Mouse (Mus musculus): ENCODE data around the gene Nmur1. TPM values are rescaled to one million over a fixed set of nuclear protein-coding genes. Genes with fewer than 3 reads are reported as not detected.

The Nmur1 gene
- polyA plus RNA-seq, 1 experiment from 2014 or later, result not detected

DNA sequence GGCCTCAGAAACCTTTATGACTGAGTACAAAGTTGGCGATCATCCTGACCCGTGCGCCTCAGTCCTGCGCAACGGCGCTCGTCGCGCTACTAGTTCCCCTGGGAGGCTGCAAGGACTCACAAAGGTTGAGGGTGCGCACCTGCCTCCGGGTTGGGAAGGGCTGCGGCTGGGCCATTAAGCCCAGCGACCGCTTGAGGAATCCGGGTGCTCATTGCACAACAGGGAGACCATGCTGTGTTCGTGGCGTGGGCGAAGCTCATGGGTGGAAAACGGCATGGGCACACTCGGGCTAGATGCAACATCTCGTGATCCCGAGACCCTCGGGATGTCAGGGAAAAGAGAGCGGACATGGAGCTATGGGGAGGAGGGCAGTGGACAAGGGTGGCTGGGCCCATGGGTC is 16.8 kb upstream of the Nmur1 start:
- H3K4me2 ChIP-seq (ENCODE audit: low read depth, low read length), result peak overlapping the region; percentile 86
- peak overlapping the region; percentile 99 for H3K27ac ChIP-seq (ENCODE audit: low read length)
- H3K4me3 ChIP-seq (ENCODE audit: low read length), result peak overlapping the region; percentile 55
- no peaks in the 10 kb centered on the region for H3K36me3 ChIP-seq (ENCODE audit: control insufficient read depth, insufficient read depth)
- no peaks in the 10 kb centered on the region for H3K9me3 ChIP-seq (replicated peaks; ENCODE audit: control insufficient read depth, low read length)
- WGBS, result 6% methylated on average over 24 of the region's 24 CpGs
- peak overlapping the region; percentile 90 for H3K9ac ChIP-seq (ENCODE audit: low read length)
- peaks cover 43% of the 10 kb centered on the region for H3K4me1 ChIP-seq (ENCODE audit: control insufficient read depth, insufficient read depth, low read length)
- no peaks in the 10 kb centered on the region for H3K27me3 ChIP-seq (ENCODE audit: control insufficient read depth, insufficient read depth, low read length)
- ATAC-seq (replicated peaks; ENCODE audit: extremely low read depth, insufficient read depth, low FRiP score), result peak; percentile 7; the same call in 1 of the 2 replicates

- peak overlapping the region; percentile 55 for H3K4me3 ChIP-seq (ENCODE audit: low read length)
- peak overlapping the region; percentile 86 for H3K4me2 ChIP-seq (ENCODE audit: low read depth, low read length)
- peak overlapping the region; percentile 99 for H3K27ac ChIP-seq (ENCODE audit: low read length)
- peak; percentile 68 for ATAC-seq (replicated peaks; ENCODE audit: extremely low read depth, insufficient read depth, low FRiP score)
- H3K9me3 ChIP-seq (replicated peaks; ENCODE audit: control insufficient read depth, low read length), result no peaks in the 10 kb centered on the region
- H3K27me3 ChIP-seq (ENCODE audit: control insufficient read depth, insufficient read depth, low read length), result no peaks in the 10 kb centered on the region
- H3K36me3 ChIP-seq (ENCODE audit: control insufficient read depth, insufficient read depth), result no peaks in the 10 kb centered on the region
- H3K9ac ChIP-seq (ENCODE audit: low read length), result peak overlapping the region; percentile 90
- WGBS, result under 1% methylated on average over 81 of the region's 81 CpGs
- H3K4me1 ChIP-seq (ENCODE audit: control insufficient read depth, insufficient read depth, low read length), result peaks cover 41% of the 10 kb centered on the region
These were observed 16.2 kb upstream of the Nmur1 start for GRCm38 (mm10) chr1:86441980-86442831.

- H3K4me1 ChIP-seq (ENCODE audit: control insufficient read depth, insufficient read depth, low read length), result peaks cover 44% of the 10 kb centered on the region
- peak overlapping the region; percentile 90 for H3K9ac ChIP-seq (ENCODE audit: low read length)
- peak overlapping the region; percentile 55 for H3K4me3 ChIP-seq (ENCODE audit: low read length)
- WGBS, result 0% methylated on average over 5 of the region's 5 CpGs
- peak overlapping the region; percentile 99 for H3K27ac ChIP-seq (ENCODE audit: low read length)
- ATAC-seq (replicated peaks; ENCODE audit: extremely low read depth, insufficient read depth, low FRiP score), result no peak; the same call in 1 of the 2 replicates
- H3K27me3 ChIP-seq (ENCODE audit: control insufficient read depth, insufficient read depth, low read length), result no peaks in the 10 kb centered on the region
- H3K9me3 ChIP-seq (replicated peaks; ENCODE audit: control insufficient read depth, low read length), result no peaks in the 10 kb centered on the region
- peak overlapping the region; percentile 86 for H3K4me2 ChIP-seq (ENCODE audit: low read depth, low read length)
- H3K36me3 ChIP-seq (ENCODE audit: control insufficient read depth, insufficient read depth), result no peaks in the 10 kb centered on the region
These were observed 15.6 kb upstream of the Nmur1 start for GRCm38 (mm10) chr1:86441724-86441979.

GRCm38 (mm10) chr1:86440887-86441723 is 15.1 kb upstream of the Nmur1 start:
- Histone ChIP-seq H3K36me3 (ENCODE audit: control insufficient read depth, insufficient read depth) (no peaks in the 10 kb centered on the region), H3K27ac (ENCODE audit: low read length) (peak overlapping the region; percentile 99), H3K27me3 (ENCODE audit: control insufficient read depth, insufficient read depth, low read length) (no peaks in the 10 kb centered on the region), H3K9me3 (replicated peaks; ENCODE audit: control insufficient read depth, low read length) (no peaks in the 10 kb centered on the region), H3K9ac (ENCODE audit: low read length) (peak overlapping the region; percentile 90), H3K4me2 (ENCODE audit: low read depth, low read length) (peak overlapping the region; percentile 86), H3K4me1 (ENCODE audit: control insufficient read depth, insufficient read depth, low read length) (peaks cover 49% of the 10 kb centered on the region), H3K4me3 (ENCODE audit: low read length) (peak overlapping the region; percentile 55)
- ATAC-seq (replicated peaks; ENCODE audit: extremely low read depth, insufficient read depth, low FRiP score), result peak; percentile 35
- WGBS, result 2% methylated on average over 29 of the region's 29 CpGs

GRCm38 (mm10) chr1:86440171-86440886 is 14.3 kb upstream of the Nmur1 start:
- peak; percentile 66 for ATAC-seq (replicated peaks; ENCODE audit: extremely low read depth, insufficient read depth, low FRiP score)
- Histone ChIP-seq H3K4me1 (ENCODE audit: control insufficient read depth, insufficient read depth, low read length) (peaks cover 57% of the 10 kb centered on the region), H3K36me3 (ENCODE audit: control insufficient read depth, insufficient read depth) (no peaks in the 10 kb centered on the region), H3K27me3 (ENCODE audit: control insufficient read depth, insufficient read depth, low read length) (no peaks in the 10 kb centered on the region), H3K9me3 (replicated peaks; ENCODE audit: control insufficient read depth, low read length) (no peaks in the 10 kb centered on the region), H3K9ac (ENCODE audit: low read length) (peak overlapping the region; percentile 90), H3K27ac (ENCODE audit: low read length) (peak overlapping the region; percentile 99), H3K4me3 (ENCODE audit: low read length) (peak overlapping the region; percentile 55), H3K4me2 (ENCODE audit: low read depth, low read length) (peak overlapping the region; percentile 86)
- 5% methylated on average over 18 of the region's 18 CpGs for WGBS

GRCm38 (mm10) chr1:86439487-86440170 is 13.6 kb upstream of the Nmur1 start:
- no peak overlapping the region for H3K4me3 ChIP-seq (ENCODE audit: low read length)

DNA sequence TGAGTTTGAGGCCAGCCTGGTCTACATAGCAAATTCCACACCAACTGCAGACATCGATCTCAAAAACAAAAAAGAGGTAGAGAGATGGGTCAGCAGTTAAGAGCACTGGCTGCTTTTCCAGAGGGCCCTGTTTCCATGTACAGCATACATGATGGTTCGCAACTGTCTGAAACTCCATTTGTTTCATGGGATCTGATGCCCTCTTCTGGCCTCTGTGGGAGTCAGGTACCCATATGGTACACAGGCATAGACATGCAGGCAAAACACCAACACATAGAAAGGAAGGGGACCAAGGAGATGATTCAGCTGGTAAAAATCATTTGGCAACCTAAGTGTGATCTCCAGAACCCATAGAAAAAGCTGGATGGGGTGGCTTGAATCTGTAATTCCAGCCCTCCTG is 12.5 kb upstream of the Nmur1 start:
- Histone ChIP-seq H3K9me3 (replicated peaks; ENCODE audit: control insufficient read depth, low read length) (no peaks in the 10 kb centered on the region), H3K4me1 (ENCODE audit: control insufficient read depth, insufficient read depth, low read length) (peaks cover 65% of the 10 kb centered on the region), H3K36me3 (ENCODE audit: control insufficient read depth, insufficient read depth) (no peaks in the 10 kb centered on the region), H3K4me3 (ENCODE audit: low read length) (no peak overlapping the region), H3K9ac (ENCODE audit: low read length) (no peak overlapping the region), H3K27ac (ENCODE audit: low read length) (peak overlapping the region; percentile 81), H3K4me2 (ENCODE audit: low read depth, low read length) (no peak overlapping the region), H3K27me3 (ENCODE audit: control insufficient read depth, insufficient read depth, low read length) (no peaks in the 10 kb centered on the region)
- no peak for ATAC-seq (replicated peaks; ENCODE audit: extremely low read depth, insufficient read depth, low FRiP score)
- WGBS, result 72% methylated on average over 2 of the region's 2 CpGs

More at GRCm38 (mm10) chr1:86439487-86440170, 13.6 kb upstream of the Nmur1 start:
- Histone ChIP-seq H3K4me1 (ENCODE audit: control insufficient read depth, insufficient read depth, low read length) (peaks cover 63% of the 10 kb centered on the region), H3K9me3 (replicated peaks; ENCODE audit: control insufficient read depth, low read length) (no peaks in the 10 kb centered on the region), H3K36me3 (ENCODE audit: control insufficient read depth, insufficient read depth) (no peaks in the 10 kb centered on the region), H3K4me2 (ENCODE audit: low read depth, low read length) (peak overlapping the region; percentile 26; the same call in 1 of the 2 replicates), H3K27ac (ENCODE audit: low read length) (peak overlapping the region; percentile 81), H3K9ac (ENCODE audit: low read length) (peak overlapping the region; percentile 62), H3K27me3 (ENCODE audit: control insufficient read depth, insufficient read depth, low read length) (no peaks in the 10 kb centered on the region)
- no peak for ATAC-seq (replicated peaks; ENCODE audit: extremely low read depth, insufficient read depth, low FRiP score)
- WGBS, result 12% methylated on average over 8 of the region's 8 CpGs

- WGBS, result 37% methylated on average over 6 of the region's 6 CpGs
- Histone ChIP-seq H3K9me3 (replicated peaks; ENCODE audit: control insufficient read depth, low read length) (no peaks in the 10 kb centered on the region), H3K27ac (ENCODE audit: low read length) (no peak overlapping the region), H3K4me2 (ENCODE audit: low read depth, low read length) (no peak overlapping the region), H3K9ac (ENCODE audit: low read length) (no peak overlapping the region), H3K4me3 (ENCODE audit: low read length) (no peak overlapping the region), H3K4me1 (ENCODE audit: control insufficient read depth, insufficient read depth, low read length) (peaks cover 61% of the 10 kb centered on the region), H3K36me3 (ENCODE audit: control insufficient read depth, insufficient read depth) (no peaks in the 10 kb centered on the region), H3K27me3 (ENCODE audit: control insufficient read depth, insufficient read depth, low read length) (no peaks in the 10 kb centered on the region)
- no peak for ATAC-seq (replicated peaks; ENCODE audit: extremely low read depth, insufficient read depth, low FRiP score)
These were observed 11.9 kb upstream of the Nmur1 start for GRCm38 (mm10) chr1:86438014-86438319.

Measured in heart, embryonic 16.5 days (tissue).